Mouse (Mus musculus): ENCODE measurements around the gene Uqcc2.

DNA sequence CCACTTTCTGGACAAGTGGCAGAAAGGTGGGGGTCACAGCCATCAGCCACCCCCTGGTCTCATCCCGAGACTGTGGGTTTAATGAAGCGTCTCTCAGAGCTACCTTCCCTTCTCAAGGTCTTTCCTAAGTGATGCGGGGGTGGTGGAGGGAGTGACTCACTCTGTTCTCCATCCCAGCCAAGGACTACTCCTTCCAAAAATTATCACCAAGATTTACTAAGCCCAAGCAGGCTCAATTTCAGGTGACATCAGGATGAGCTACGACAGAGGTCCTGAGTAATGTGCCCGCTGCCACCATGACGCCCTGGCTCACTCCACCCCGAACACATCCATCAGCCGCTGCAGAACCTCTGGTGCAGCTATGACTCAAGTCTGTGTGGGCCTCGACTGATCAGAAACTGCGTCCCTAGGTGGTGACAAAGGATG is 2.5 kb downstream of the Uqcc2 start:
- TF ChIP-seq POLR2A (IDR thresholded peaks at IDR 0.05; ENCODE audit: low read depth, low read length) (no peak), CTCF (conservative IDR thresholded peaks at IDR 0.05; ENCODE audit: insufficient read depth, insufficient read length, low read depth, low read length) (no peak)
